Mouse (Mus musculus): ENCODE measurements at regions not wholly inside any gene's neighbourhood (a gene's known extent, or its start where the extent isn't known, plus 50 kb on each side); places are given as distances from the start of the nearest gene placed in this dataset.

GRCm38 (mm10) chrX:12284741-12285140 is 124.6 kb upstream of the Bcor start:
- peaks cover 63% of the 10 kb centered on the region for H3K27me3 ChIP-seq (replicated peaks; ENCODE audit: low read depth, poor library complexity, severe bottlenecking)
- no peak overlapping the region for H3K27ac ChIP-seq (replicated peaks)
- DNase-seq (ENCODE audit: low spot score), result no peak
- no peaks in the 10 kb centered on the region for H3K36me3 ChIP-seq (replicated peaks)
- no peak overlapping the region for H3K4me3 ChIP-seq
- peaks cover 41% of the 10 kb centered on the region for H3K4me1 ChIP-seq
- H3K9me3 ChIP-seq, result no peaks in the 10 kb centered on the region
- WGBS, result 73% methylated on average over 4 of the region's 4 CpGs

DNA sequence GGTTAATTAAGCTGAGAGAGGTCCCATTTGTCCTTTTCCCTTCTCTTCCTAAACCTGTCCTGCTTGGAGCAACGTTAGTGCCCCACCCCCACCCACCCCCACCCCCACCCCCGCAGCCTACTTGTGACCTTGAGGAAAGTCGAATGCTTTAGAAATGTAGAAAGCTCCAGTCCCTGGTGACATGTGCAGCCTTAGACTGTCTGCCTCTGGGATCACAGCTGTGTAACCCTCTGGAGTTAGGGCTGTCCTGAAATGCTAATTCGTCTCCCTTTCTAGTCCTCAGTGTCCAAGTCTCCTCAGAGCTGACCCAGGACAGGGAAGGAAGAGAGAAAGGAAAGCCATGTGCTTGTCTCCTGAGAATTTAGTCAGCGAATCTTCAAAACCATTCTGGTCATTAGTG is 125.0 kb upstream of the Bcor start:
- 53% methylated on average over 5 of the region's 5 CpGs for WGBS
- Histone ChIP-seq H3K27ac (replicated peaks) (no peak overlapping the region), H3K27me3 (replicated peaks; ENCODE audit: low read depth, poor library complexity, severe bottlenecking) (peaks cover 66% of the 10 kb centered on the region), H3K4me3 (no peak overlapping the region), H3K9me3 (no peaks in the 10 kb centered on the region), H3K36me3 (replicated peaks) (no peaks in the 10 kb centered on the region), H3K4me1 (peaks cover 41% of the 10 kb centered on the region)
- no peak for DNase-seq (ENCODE audit: low spot score)

DNA sequence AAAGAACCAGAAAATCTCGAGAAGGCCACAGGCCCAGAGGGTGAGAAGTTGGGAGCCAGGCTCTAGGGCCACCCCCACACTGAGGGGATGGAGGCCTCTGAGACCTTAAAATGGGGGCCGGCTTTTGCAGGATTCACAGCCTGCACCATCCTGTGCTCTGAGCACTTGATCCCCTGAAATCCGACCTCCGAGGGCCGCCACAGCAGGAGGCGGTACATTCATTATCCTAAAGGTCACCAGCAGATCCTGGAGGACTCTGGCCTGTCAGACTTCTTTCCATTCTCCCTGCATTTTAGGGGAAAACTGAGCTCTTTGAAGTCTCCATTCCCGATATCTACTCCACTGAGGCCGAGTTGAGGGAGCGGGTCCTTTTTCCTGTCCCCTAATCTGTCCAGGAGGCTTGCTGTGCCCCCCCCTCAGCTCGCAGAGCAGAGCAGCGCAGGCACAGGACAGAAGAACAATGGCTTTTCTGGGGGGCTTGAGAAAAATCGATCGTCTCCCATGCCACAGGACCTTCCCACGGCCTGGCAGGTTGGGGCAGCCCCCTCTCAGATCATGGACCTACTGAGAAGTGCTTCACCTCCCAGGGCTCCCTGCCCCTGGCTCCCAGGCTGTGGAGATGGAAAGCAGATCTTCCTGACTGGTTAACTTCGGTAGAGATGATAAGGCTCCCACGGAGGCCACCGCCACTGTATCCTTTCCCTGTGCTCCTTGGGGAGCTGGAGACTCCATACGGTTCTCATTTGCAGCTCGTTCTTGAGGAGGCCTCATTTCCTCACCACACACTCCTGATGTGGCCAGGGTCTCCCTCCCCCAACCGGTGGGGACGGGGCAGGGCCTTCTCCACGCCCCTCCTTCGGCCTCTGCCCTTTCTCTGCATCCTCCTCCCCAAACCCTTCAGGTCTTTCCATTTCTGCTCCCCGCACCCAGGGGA is 126.1 kb upstream of the Bcor start:
- peak; percentile 65 for DNase-seq (ENCODE audit: low spot score)
- Histone ChIP-seq H3K27ac (replicated peaks) (peak overlapping the region; percentile 81), H3K9me3 (no peaks in the 10 kb centered on the region), H3K36me3 (replicated peaks) (no peaks in the 10 kb centered on the region), H3K27me3 (replicated peaks; ENCODE audit: low read depth, poor library complexity, severe bottlenecking) (peaks cover 76% of the 10 kb centered on the region), H3K4me3 (peak overlapping the region; percentile 16; the same call in 1 of the 2 replicates), H3K4me1 (peaks cover 41% of the 10 kb centered on the region)
- WGBS, result 16% methylated on average over 24 of the region's 24 CpGs

DNA sequence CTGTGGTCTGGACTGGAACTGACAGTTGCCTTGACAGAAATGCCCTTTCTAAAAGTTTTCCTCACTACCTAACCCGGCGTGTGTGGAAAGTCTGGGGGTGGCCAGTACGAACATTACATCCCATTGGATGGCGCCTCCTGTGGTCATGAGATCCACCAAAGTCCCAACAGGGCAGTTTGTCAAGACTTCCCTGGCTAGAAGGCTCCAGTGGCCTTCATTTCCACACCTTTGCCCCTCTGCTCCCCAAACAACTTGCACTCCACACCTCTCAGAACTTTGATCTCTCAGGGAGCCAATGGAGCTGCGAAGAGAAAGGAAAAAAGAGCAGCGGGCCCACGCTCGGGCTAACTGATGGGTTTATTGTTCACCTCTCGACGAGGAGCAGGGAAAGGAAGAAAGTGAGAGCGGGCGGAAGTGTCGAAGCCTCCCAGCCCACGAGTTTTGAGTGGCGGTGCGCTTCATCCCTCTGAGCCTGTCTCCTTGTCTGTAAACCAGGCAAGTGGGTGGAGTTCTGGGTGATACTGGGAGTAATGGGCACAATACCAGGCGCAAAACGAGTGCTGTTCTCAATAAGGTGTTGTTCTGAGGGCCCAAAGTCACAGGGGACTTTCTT is 126.9 kb upstream of the Bcor start:
- peaks cover 84% of the 10 kb centered on the region for H3K27me3 ChIP-seq (replicated peaks; ENCODE audit: low read depth, poor library complexity, severe bottlenecking)
- no peaks in the 10 kb centered on the region for H3K9me3 ChIP-seq
- H3K36me3 ChIP-seq (replicated peaks), result no peaks in the 10 kb centered on the region
- H3K27ac ChIP-seq (replicated peaks), result peak overlapping the region; percentile 81
- peak overlapping the region; percentile 16; the same call in 1 of the 2 replicates for H3K4me3 ChIP-seq
- WGBS, result 15% methylated on average over 18 of the region's 18 CpGs
- DNase-seq (ENCODE audit: low spot score), result peak; percentile 23
- peaks cover 41% of the 10 kb centered on the region for H3K4me1 ChIP-seq

GRCm38 (mm10) chrX:12287656-12288561 is 127.8 kb upstream of the Bcor start:
- H3K27ac ChIP-seq (replicated peaks), result peak overlapping the region; percentile 81
- H3K4me3 ChIP-seq, result no peak overlapping the region
- H3K36me3 ChIP-seq (replicated peaks), result no peaks in the 10 kb centered on the region
- DNase-seq (ENCODE audit: low spot score), result peak; percentile 68
- 17% methylated on average over 17 of the region's 17 CpGs for WGBS
- H3K4me1 ChIP-seq, result peaks cover 41% of the 10 kb centered on the region
- peaks cover 84% of the 10 kb centered on the region for H3K27me3 ChIP-seq (replicated peaks; ENCODE audit: low read depth, poor library complexity, severe bottlenecking)
- no peaks in the 10 kb centered on the region for H3K9me3 ChIP-seq

- H3K27ac ChIP-seq (replicated peaks), result peak overlapping the region; percentile 65
- H3K4me1 ChIP-seq, result peaks cover 41% of the 10 kb centered on the region
- no peak overlapping the region for H3K4me3 ChIP-seq
- peak; percentile 15 for DNase-seq (ENCODE audit: low spot score)
- WGBS, result 24% methylated on average over 5 of the region's 5 CpGs
- H3K27me3 ChIP-seq (replicated peaks; ENCODE audit: low read depth, poor library complexity, severe bottlenecking), result peaks cover 91% of the 10 kb centered on the region
- no peaks in the 10 kb centered on the region for H3K9me3 ChIP-seq
- H3K36me3 ChIP-seq (replicated peaks), result no peaks in the 10 kb centered on the region
Measured at GRCm38 (mm10) chrX:12288562-12289117, 128.5 kb upstream of the Bcor start.

DNA sequence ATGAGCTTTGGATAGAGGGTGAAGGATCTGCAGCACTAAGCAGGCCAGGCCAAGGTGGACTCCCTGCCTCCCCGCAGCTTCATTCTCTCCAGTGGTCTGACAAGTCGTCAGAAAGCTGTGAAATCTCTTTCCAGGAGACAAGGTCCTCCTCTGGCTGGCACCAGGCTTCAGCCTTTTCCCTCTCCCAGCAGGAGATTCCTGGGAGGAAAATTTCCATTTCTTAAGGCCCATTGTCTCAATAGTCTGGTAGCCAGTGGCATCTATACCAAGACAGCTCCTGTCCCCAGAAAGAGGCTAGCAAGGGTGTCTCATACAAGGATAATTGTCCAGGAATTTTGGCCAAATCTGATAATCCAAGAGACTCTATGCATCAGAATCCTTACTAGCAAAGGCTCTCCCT is 133.0 kb upstream of the Bcor start:
- WGBS, result 16% methylated on average over 2 of the region's 2 CpGs
- Histone ChIP-seq H3K4me1 (peaks cover 43% of the 10 kb centered on the region), H3K36me3 (replicated peaks) (no peaks in the 10 kb centered on the region), H3K27ac (replicated peaks) (no peak overlapping the region), H3K27me3 (replicated peaks; ENCODE audit: low read depth, poor library complexity, severe bottlenecking) (peaks cover 89% of the 10 kb centered on the region), H3K4me3 (no peak overlapping the region), H3K9me3 (no peaks in the 10 kb centered on the region)
- no peak for DNase-seq (ENCODE audit: low spot score)

DNA sequence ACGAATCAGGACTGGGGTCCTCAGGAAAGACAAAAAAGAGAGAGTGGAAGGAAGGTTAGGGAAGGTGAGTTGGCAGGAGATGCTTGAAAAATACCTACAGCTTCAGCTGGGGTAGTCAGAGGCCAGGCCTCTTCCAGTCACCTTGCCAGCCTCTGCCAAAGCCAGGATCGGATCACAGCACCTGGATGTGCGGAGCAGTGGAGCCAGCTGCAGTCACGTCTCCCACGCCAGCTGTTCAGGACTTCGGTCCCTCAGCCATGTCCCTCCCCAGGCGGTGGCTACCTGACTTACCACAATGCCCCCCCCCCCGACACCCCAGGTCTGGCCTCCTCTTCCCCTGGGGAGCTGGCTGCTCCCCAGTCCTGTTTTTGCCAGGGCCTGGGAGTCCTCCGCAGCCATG is 134.3 kb upstream of the Bcor start:
- peak; percentile 32 for DNase-seq (ENCODE audit: low spot score)
- peaks cover 31% of the 10 kb centered on the region for H3K4me1 ChIP-seq
- H3K9me3 ChIP-seq, result no peaks in the 10 kb centered on the region
- no peaks in the 10 kb centered on the region for H3K36me3 ChIP-seq (replicated peaks)
- WGBS, result 40% methylated on average over 9 of the region's 9 CpGs
- no peak overlapping the region; the same call in 1 of the 2 replicates for H3K27ac ChIP-seq (replicated peaks)
- H3K4me3 ChIP-seq, result no peak overlapping the region
- H3K27me3 ChIP-seq (replicated peaks; ENCODE audit: low read depth, poor library complexity, severe bottlenecking), result peaks cover 86% of the 10 kb centered on the region

- WGBS, result 33% methylated on average over 6 of the region's 6 CpGs
- Histone ChIP-seq H3K27ac (replicated peaks) (no peak overlapping the region), H3K9me3 (no peaks in the 10 kb centered on the region), H3K27me3 (replicated peaks; ENCODE audit: low read depth, poor library complexity, severe bottlenecking) (peaks cover 86% of the 10 kb centered on the region), H3K36me3 (replicated peaks) (no peaks in the 10 kb centered on the region), H3K4me1 (peaks cover 30% of the 10 kb centered on the region), H3K4me3 (no peak overlapping the region)
- peak; percentile 61 for DNase-seq (ENCODE audit: low spot score)
Measured at GRCm38 (mm10) chrX:12294941-12295340, 134.8 kb upstream of the Bcor start.

GRCm38 (mm10) chrX:12296264-12297053 is 136.3 kb upstream of the Bcor start:
- Histone ChIP-seq H3K9me3 (no peaks in the 10 kb centered on the region), H3K36me3 (replicated peaks) (no peaks in the 10 kb centered on the region), H3K4me1 (peaks cover 30% of the 10 kb centered on the region), H3K4me3 (no peak overlapping the region), H3K27me3 (replicated peaks; ENCODE audit: low read depth, poor library complexity, severe bottlenecking) (peaks cover 85% of the 10 kb centered on the region), H3K27ac (replicated peaks) (no peak overlapping the region)
- DNase-seq (ENCODE audit: low spot score), result no peak
- 72% methylated on average over 9 of the region's 9 CpGs for WGBS

GRCm38 (mm10) chrX:12298609-12299008 is 138.5 kb upstream of the Bcor start:
- Histone ChIP-seq H3K4me1 (peaks cover 30% of the 10 kb centered on the region), H3K4me3 (no peak overlapping the region), H3K36me3 (replicated peaks) (no peaks in the 10 kb centered on the region), H3K27ac (replicated peaks) (no peak overlapping the region), H3K27me3 (replicated peaks; ENCODE audit: low read depth, poor library complexity, severe bottlenecking) (peaks cover 70% of the 10 kb centered on the region), H3K9me3 (no peaks in the 10 kb centered on the region)
- no peak for DNase-seq (ENCODE audit: low spot score)
- whole genome bisulfite sequencing, result 82% methylated on average over 5 of the region's 5 CpGs

Data from embryonic facial prominence, embryonic 10.5 days (tissue).